Mouse (Mus musculus) hindbrain, embryonic 10.5 days (tissue): ENCODE measurements at regions not wholly inside any gene's neighbourhood (a gene's known extent, or its start where the extent isn't known, plus 50 kb on each side); places are given as distances from the start of the nearest gene placed in this dataset.
A peak's percentile ranks its signal among the peaks of the same experiment; 100 is the strongest.

Experiments
- DNase-seq: peaks from one replicate; pipeline ENCODE4 v3.0.0-alpha.2; 2017; ENCODE audit warnings: low spot score
- H3K27ac ChIP-seq: fragments of 300-500 bp; sonication (generic); 2 replicates; pipeline ENCODE4 v1.5.1; 2016; ENCODE audit warnings: mild to moderate bottlenecking, moderate library complexity
- H3K27me3 ChIP-seq: fragments of 300-500 bp; sonication (generic); 2 replicates; pipeline ENCODE4 v1.6.1; 2016; ENCODE audit warnings: mild to moderate bottlenecking; ENCODE audit not compliant: poor library complexity, insufficient read depth, severe bottlenecking
- H3K36me3 ChIP-seq: fragments of 300-500 bp; sonication (generic); 2 replicates; pipeline ENCODE4 v1.6.1; 2016; ENCODE audit warnings: mild to moderate bottlenecking, moderate library complexity
- H3K4me1 ChIP-seq: fragments of 300-500 bp; sonication (generic); replicated peaks from 2 replicates; pipeline ENCODE4 v1.6.1; 2016; ENCODE audit warnings: mild to moderate bottlenecking
- H3K4me3 ChIP-seq: fragments of 300-500 bp; sonication (generic); 2 replicates; pipeline ENCODE4 v1.5.1; 2016; ENCODE audit warnings: mild to moderate bottlenecking, moderate library complexity
- H3K9me3 ChIP-seq: fragments of 300-500 bp; sonication (generic); 2 replicates; pipeline ENCODE4 v1.6.1; 2016; ENCODE audit warnings: mild to moderate bottlenecking, moderate library complexity
- WGBS: fragments of 180-500 bp; shearing (Covaris S2); methylation state at CpG from one replicate; pipeline ENCODE4 v1.1.7; 2016; 5-methylcytosine and 5-hydroxymethylcytosine counted together

- DNase-seq: no peak
These were observed 51.2 kb upstream of the Rap1b start for GRCm38 (mm10) chr10:117896911-117897643.

GRCm38 (mm10) chr10:117897766-117898165 lies 51.9 kb upstream of the Rap1b start:
- DNase-seq: no peak
- Histone ChIP-seq H3K27ac (no peak overlapping the region), H3K9me3 (no peaks in the 10 kb centered on the region), H3K36me3 (no peaks in the 10 kb centered on the region), H3K4me1 (peaks cover 10% of the 10 kb centered on the region), H3K27me3 (no peaks in the 10 kb centered on the region), H3K4me3 (no peak overlapping the region)
- 84% methylated on average over 5 of the region's 5 CpGs for WGBS

More at GRCm38 (mm10) chr10:117896911-117897643, 51.2 kb upstream of the Rap1b start:
- WGBS: 82% methylated on average over 12 of the region's 12 CpGs
- no peaks in the 10 kb centered on the region for H3K36me3 ChIP-seq
- H3K9me3 ChIP-seq: no peaks in the 10 kb centered on the region
- peaks cover 10% of the 10 kb centered on the region for H3K4me1 ChIP-seq
- H3K27me3 ChIP-seq: no peaks in the 10 kb centered on the region
- H3K4me3 ChIP-seq: no peak overlapping the region
- no peak overlapping the region for H3K27ac ChIP-seq

GRCm38 (mm10) chr10:117898391-117898790 lies 52.6 kb upstream of the Rap1b start:
- H3K27me3 ChIP-seq: no peaks in the 10 kb centered on the region
- H3K4me1 ChIP-seq: peaks cover 10% of the 10 kb centered on the region
- no peak overlapping the region for H3K27ac ChIP-seq
- WGBS: 93% methylated on average over 3 of the region's 3 CpGs
- H3K36me3 ChIP-seq: no peaks in the 10 kb centered on the region
- H3K4me3 ChIP-seq: no peak overlapping the region
- no peak for DNase-seq
- no peaks in the 10 kb centered on the region for H3K9me3 ChIP-seq

GRCm38 (mm10) chr10:117899410-117899935 lies 53.6 kb upstream of the Rap1b start:
- no peak overlapping the region for H3K4me3 ChIP-seq
- whole genome bisulfite sequencing: 73% methylated on average over 13 of the region's 13 CpGs
- H3K9me3 ChIP-seq: no peaks in the 10 kb centered on the region
- no peaks in the 10 kb centered on the region for H3K27me3 ChIP-seq
- DNase-seq: no peak
- H3K4me1 ChIP-seq: peaks cover 10% of the 10 kb centered on the region
- H3K36me3 ChIP-seq: no peaks in the 10 kb centered on the region
- H3K27ac ChIP-seq: no peak overlapping the region

GRCm38 (mm10) chr10:117905666-117906266 lies 59.9 kb upstream of the Rap1b start:
- Histone ChIP-seq H3K36me3 (no peaks in the 10 kb centered on the region), H3K27me3 (no peaks in the 10 kb centered on the region), H3K27ac (peak overlapping the region; percentile 83), H3K4me1 (peaks cover 17% of the 10 kb centered on the region), H3K9me3 (no peaks in the 10 kb centered on the region), H3K4me3 (peak overlapping the region; percentile 51)
- peak; percentile 47 for DNase-seq
- WGBS: 23% methylated on average over 27 of the region's 27 CpGs

- peaks cover 17% of the 10 kb centered on the region for H3K4me1 ChIP-seq
- WGBS: 36% methylated on average over 11 of the region's 11 CpGs
- H3K4me3 ChIP-seq: peak overlapping the region; percentile 51
- H3K36me3 ChIP-seq: no peaks in the 10 kb centered on the region
- H3K9me3 ChIP-seq: no peaks in the 10 kb centered on the region
- no peaks in the 10 kb centered on the region for H3K27me3 ChIP-seq
- peak overlapping the region; percentile 83 for H3K27ac ChIP-seq
- peak; percentile 65 for DNase-seq
These were observed 60.5 kb upstream of the Rap1b start for GRCm38 (mm10) chr10:117906267-117906811.

- Histone ChIP-seq H3K4me3 (no peak overlapping the region), H3K9me3 (no peaks in the 10 kb centered on the region), H3K27me3 (no peaks in the 10 kb centered on the region), H3K36me3 (no peaks in the 10 kb centered on the region), H3K4me1 (peaks cover 17% of the 10 kb centered on the region), H3K27ac (no peak overlapping the region)
- 78% methylated on average over 16 of the region's 16 CpGs for WGBS
- DNase-seq: no peak
These were observed 62.3 kb upstream of the Rap1b start for GRCm38 (mm10) chr10:117908079-117908675.

GRCm38 (mm10) chr10:117909155-117909554 lies 63.3 kb upstream of the Rap1b start:
- H3K27ac ChIP-seq: no peak overlapping the region
- 86% methylated on average over 4 of the region's 4 CpGs for whole genome bisulfite sequencing

GRCm38 (mm10) chr10:117909811-117910239 lies 64.0 kb upstream of the Rap1b start:
- H3K36me3 ChIP-seq: no peaks in the 10 kb centered on the region
- no peaks in the 10 kb centered on the region for H3K9me3 ChIP-seq
- H3K27ac ChIP-seq: no peak overlapping the region
- no peak overlapping the region for H3K4me3 ChIP-seq
- DNase-seq: no peak
- H3K4me1 ChIP-seq: peaks cover 17% of the 10 kb centered on the region
- 70% methylated on average over 11 of the region's 11 CpGs for WGBS
- H3K27me3 ChIP-seq: no peaks in the 10 kb centered on the region

More at GRCm38 (mm10) chr10:117909155-117909554, 63.3 kb upstream of the Rap1b start:
- peaks cover 17% of the 10 kb centered on the region for H3K4me1 ChIP-seq
- H3K36me3 ChIP-seq: no peaks in the 10 kb centered on the region
- H3K27me3 ChIP-seq: no peaks in the 10 kb centered on the region
- H3K9me3 ChIP-seq: no peaks in the 10 kb centered on the region
- DNase-seq: no peak
- no peak overlapping the region for H3K4me3 ChIP-seq

- 86% methylated on average over 7 of the region's 7 CpGs for WGBS
- Histone ChIP-seq H3K27me3 (no peaks in the 10 kb centered on the region), H3K4me1 (peaks cover 16% of the 10 kb centered on the region), H3K4me3 (no peak overlapping the region), H3K36me3 (no peaks in the 10 kb centered on the region), H3K27ac (no peak overlapping the region), H3K9me3 (no peaks in the 10 kb centered on the region)
- DNase-seq: no peak
These were observed 64.6 kb upstream of the Rap1b start for GRCm38 (mm10) chr10:117910426-117910825.

- Histone ChIP-seq H3K36me3 (no peaks in the 10 kb centered on the region), H3K4me3 (no peak overlapping the region), H3K4me1 (no peaks in the 10 kb centered on the region), H3K27me3 (no peaks in the 10 kb centered on the region), H3K27ac (no peak overlapping the region), H3K9me3 (no peaks in the 10 kb centered on the region)
- DNase-seq: no peak
- WGBS: 88% methylated on average over 4 of the region's 4 CpGs
These were observed 69.3 kb upstream of the Rap1b start for GRCm38 (mm10) chr10:117915011-117915735.

- H3K4me1 ChIP-seq: no peaks in the 10 kb centered on the region
- 66% methylated on average over 7 of the region's 7 CpGs for WGBS
These were observed 70.4 kb upstream of the Rap1b start for GRCm38 (mm10) chr10:117916280-117916679.

More at GRCm38 (mm10) chr10:117916280-117916679, 70.4 kb upstream of the Rap1b start:
- Histone ChIP-seq H3K36me3 (no peaks in the 10 kb centered on the region), H3K27ac (no peak overlapping the region), H3K4me3 (no peak overlapping the region), H3K9me3 (no peaks in the 10 kb centered on the region), H3K27me3 (no peaks in the 10 kb centered on the region)
- DNase-seq: no peak
